Mouse (Mus musculus): ENCODE measurements around the gene Zfp446.

Zfp446 gene

DNA sequence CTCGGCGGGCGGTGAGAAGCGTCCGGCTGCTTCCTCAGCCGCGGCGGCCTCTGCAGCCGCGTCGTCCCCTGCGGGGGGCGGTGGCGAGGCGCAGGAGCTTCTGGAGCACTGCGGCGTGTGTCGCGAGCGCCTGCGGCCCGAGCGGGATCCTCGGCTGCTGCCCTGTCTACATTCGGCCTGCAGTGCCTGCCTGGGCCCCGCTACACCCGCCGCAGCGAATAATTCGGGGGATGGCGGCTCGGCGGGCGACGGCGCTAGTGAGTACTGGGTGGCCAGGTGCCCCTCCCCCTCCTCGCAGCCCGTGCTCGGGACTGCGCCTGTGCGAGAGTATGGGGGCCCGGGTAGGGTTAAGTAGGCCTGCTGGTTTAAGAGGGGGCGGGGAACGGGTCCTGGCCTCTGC lies 47.2 kb downstream of the Zfp446 start:
- peak; percentile 78 for DNase-seq (ENCODE audit: low spot score)

DNA sequence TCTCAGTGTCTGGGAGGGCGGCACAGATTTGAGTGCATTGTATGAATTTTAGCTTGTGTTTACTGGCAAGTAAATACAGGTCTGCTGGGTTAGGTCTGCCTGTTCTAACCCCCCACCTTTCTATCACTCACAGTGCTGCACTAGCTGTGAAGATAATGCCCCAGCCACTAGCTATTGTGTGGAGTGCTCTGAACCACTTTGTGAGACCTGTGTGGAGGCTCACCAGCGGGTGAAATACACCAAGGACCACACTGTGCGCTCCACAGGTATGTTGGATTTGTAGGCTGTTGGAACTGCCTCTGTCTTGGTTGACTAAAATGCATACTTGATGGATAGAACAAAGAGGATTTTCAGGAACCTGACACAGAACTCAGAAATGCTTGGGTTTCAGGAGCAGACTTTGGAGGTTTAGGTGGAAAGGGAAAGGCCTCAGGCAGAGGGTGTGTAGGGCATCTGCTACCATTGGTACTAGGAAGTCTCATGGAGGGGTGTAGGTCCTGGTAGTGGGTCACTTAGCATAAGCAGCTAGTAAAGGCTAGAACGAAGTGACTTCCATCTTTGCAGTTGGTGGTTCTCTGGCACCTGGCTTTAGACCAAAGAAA lies 48.0 kb downstream of the Zfp446 start:
- no peak for DNase-seq (ENCODE audit: low spot score)

DNA sequence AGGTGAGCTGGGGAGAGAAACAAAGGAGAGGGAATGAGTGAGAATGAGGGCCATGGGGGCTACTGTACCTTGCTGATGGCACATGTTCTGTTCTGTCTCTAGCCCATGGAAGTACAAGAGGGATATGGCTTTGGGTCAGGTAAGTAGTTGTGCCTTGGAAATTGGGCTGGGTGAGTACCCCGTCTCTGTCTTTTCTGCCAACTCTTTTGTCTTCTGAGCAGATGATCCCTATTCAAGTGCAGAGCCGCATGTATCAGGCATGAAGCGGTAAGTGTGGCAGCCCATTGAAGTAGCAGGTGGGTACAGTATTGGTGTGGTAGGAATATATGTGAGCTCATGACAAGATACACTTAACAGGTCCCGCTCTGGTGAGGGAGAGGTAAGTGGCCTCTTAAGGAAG lies 51.3 kb downstream of the Zfp446 start:
- no peak for DNase-seq (ENCODE audit: low spot score)

DNA sequence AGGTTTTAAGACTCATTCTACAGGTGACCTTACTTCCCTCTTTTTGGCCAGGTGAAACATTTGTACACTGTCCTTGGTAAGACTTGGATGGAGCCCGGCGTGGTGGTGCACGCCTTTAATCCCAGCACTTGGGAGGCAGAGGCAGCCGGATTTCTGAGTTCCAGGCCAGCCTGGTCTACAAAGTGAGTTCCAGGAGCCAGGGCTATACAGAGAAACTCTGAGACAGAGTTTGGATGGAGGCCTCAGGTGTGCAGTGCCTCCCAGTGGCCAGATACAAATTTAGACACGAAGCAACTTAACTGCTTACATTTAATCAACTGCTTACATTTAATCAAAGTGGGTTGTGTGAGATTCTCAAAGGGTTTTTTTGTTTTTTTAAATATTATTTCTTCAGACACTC lies 53.4 kb downstream of the Zfp446 start:
- no peak for DNase-seq (ENCODE audit: low spot score)

DNA sequence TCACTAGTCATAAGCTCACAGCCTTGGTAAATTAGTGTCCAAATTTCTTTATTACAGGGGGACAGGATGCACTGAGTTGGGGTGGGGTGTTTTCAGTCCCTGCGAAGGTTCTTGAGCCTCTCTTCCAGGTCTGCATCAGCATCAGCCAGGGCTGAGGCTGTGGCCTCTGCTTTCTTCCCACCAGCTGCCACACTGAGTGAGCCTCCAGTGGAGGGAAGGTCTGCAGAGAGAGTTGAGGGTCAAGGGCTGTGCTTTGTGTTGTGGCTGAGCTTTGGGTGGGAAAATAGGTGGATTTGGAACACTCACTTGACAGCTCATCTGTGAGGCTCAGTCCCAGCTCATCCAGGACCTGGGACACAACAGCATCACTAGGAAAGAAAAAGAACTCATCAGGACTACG lies 54.3 kb downstream of the Zfp446 start:
- DNase-seq (ENCODE audit: low spot score): no peak

DNA sequence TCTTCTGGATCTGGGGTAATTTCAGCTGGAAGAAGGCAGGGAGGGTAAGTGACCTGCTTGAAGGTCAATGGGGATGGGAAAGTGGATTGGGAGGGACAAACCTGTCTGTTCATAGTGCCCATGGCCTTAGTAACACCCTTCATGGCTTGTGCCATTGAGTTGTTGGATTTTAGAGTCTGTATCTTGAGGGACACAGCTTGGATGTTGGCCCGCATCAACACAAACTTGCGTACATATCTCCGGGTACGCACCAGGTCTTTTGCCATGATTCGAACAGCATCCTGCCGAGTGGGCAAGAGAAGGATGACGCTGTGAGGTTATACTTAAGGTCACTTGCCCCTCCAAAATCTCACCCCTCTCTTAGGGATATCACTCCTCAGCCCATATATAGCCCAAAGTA lies 54.9 kb downstream of the Zfp446 start:
- DNase-seq (ENCODE audit: low spot score): no peak

DNA sequence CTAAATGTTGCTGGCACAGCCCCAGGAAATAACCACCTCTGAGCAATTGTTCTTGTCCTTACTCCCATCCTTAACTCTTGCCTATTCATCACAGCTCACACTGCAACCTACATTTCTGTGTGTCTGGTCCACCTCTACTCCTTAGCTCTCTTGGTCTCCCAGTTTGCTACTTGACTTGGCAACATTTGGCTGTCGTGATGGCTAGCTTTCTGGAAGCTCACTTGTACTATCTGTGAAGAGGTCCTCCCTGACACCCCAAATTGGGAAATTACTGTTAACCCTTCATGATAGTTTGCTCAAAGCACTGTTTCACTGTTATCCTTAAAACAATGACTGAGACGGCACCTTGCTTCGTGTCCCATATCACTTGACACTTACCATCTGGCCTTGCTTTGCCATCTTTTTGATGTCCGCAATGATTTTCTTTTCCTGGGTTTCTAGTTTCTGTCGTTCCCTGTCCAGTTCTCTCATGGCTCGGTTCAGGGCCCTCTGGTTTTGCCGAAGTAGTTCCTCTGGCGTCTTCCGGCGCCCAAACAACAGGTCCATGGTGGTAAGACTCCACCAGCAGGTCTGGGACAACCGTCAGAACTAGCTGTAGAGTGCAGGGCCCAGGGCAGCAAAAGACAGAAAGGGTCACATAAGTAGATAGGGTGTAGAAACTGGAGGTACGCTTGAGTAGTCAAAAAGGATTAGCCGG lies 56.0 kb downstream of the Zfp446 start:
- DNase-seq (ENCODE audit: low spot score): no peak

DNA sequence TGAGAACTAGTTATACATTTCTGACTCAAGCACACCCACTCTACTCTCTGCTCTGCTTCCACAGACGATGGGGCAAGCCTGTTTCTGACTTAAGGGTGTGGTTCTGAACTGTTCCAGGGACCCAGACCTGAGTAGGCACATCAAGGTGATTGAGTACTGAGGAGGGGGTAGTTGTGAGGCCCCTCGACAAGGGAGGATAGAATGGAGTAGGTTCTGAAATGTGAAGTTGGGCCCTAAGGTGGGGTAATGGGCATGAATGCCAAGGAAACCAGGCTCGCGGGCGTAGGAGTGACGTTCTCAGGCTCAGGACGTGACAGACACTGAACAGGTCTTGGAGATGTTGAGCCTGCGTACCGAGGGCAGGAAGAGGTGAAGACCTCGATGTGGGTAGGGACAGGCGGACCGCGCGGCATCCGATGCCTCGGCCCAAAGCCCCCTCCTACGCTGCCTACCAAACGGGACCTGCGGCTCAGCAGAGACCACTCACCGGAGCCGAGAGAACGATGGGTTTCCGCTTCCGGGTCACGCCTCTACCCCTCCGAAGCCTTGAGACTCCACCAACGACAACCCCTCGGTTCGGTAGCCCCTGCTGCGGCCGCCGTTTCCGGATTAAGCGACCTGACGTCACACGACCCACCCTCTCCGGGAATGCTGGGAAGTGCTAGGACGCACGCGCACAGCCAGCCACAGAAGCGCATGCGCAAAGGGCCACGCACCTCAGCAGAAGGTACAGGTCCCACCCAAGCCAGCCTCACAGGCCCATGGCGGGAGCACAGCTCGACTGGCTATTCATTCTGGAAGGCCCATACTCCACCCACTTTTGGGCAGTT lies 56.7 kb downstream of the Zfp446 start, which contains the start of gene Chmp2a:
Gene Chmp2a (minus strand): TSS at position 660 of the 830 bp plus-strand sequence.
- peak; percentile 99 for DNase-seq (ENCODE audit: low spot score)

All from embryo, embryonic 10 days (tissue).